Mouse (Mus musculus) forebrain, embryonic 10.5 days (tissue): Measurements from ENCODE around the gene Pkd1. TPM values are rescaled to one million over a fixed set of nuclear protein-coding genes. Genes with fewer than 3 reads are reported as not detected.

Source experiments
- DNase-seq: peaks from one replicate; pipeline ENCODE4 v3.0.0-alpha.2; 2017; ENCODE audit warnings: low spot score; ENCODE audit errors: extremely low spot score
- H3K27ac ChIP-seq: fragments of 300-500 bp; sonication (generic); 2 replicates; pipeline ENCODE4 v1.5.1; 2016; ENCODE audit warnings: mild to moderate bottlenecking
- H3K27me3 ChIP-seq: fragments of 300-500 bp; sonication (generic); 2 replicates; pipeline ENCODE4 v1.6.1; 2016; ENCODE audit warnings: mild to moderate bottlenecking; ENCODE audit not compliant: poor library complexity, severe bottlenecking
- H3K36me3 ChIP-seq: fragments of 300-500 bp; sonication (generic); replicated peaks from 2 replicates; pipeline ENCODE4 v1.6.1; 2016; ENCODE audit warnings: mild to moderate bottlenecking, moderate library complexity
- H3K4me1 ChIP-seq: fragments of 300-500 bp; sonication (generic); 2 replicates; pipeline ENCODE4 v1.6.1; 2016
- H3K4me3 ChIP-seq: fragments of 300-500 bp; sonication (generic); 2 replicates; pipeline ENCODE4 v1.5.1; 2016; ENCODE audit warnings: mild to moderate bottlenecking, moderate library complexity
- H3K9me3 ChIP-seq: fragments of 300-500 bp; sonication (generic); 2 replicates; pipeline ENCODE4 v1.6.1; 2016; ENCODE audit warnings: mild to moderate bottlenecking, moderate library complexity
- whole genome bisulfite sequencing: fragments of 180-500 bp; shearing (Covaris S2); methylation state at CpG from one replicate; pipeline ENCODE4 v1.1.7; 2016; 5-methylcytosine and 5-hydroxymethylcytosine counted together
- polyA plus RNA-seq: library from polyadenylated mRNA; unstranded; fragments of >200 nt; fragmentation: Nextera tagmentation; extraction: Ambion mirVana; gene quantifications from 2 replicates; pipeline ENCODE4 v1.2.1, GENCODE M21; 2016

The Pkd1 gene
- 12.9 and 16.3 TPM in 2 replicates for polyA plus RNA-seq

GRCm38 (mm10) chr17:24549618-24550415 is at the start of gene Pkd1:
TSS of gene Pkd1 (plus strand) at chr17:24549834.
- DNase-seq: peak; percentile 98
- H3K36me3 ChIP-seq: no peaks in the 10 kb centered on the region
- WGBS: under 1% methylated on average over 72 of the region's 72 CpGs
- H3K4me1 ChIP-seq: peaks cover 44% of the 10 kb centered on the region
- no peaks in the 10 kb centered on the region for H3K9me3 ChIP-seq
- H3K4me3 ChIP-seq: peak within 1 kb of the TSS; percentile 75
- H3K27me3 ChIP-seq: peaks cover 38% of the 10 kb centered on the region
- H3K27ac ChIP-seq: peak within 1 kb of the TSS; percentile 96

DNA sequence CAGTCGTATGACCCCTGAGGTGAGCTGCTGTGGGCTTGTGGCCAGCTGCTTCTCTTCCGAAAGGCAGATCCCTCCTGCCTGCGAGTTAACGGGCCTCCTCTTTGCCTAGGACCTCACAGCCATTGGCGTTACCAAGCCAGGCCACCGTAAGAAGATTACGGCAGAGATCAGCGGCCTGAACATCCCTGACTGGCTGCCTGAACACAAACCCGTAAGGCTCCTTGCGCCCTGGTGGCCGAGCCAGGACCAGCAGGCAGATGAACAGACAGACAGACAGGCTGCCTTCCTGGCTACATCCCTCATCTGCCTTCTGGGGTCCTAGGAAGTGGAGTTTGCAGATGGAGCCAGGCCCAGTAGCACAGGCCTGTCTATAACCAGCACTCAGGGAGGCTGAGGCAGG is 47.4 kb upstream of the Pkd1 start:
- no peak for DNase-seq
- Histone ChIP-seq H3K36me3 (peaks cover 88% of the 10 kb centered on the region), H3K4me3 (no peak overlapping the region), H3K9me3 (no peaks in the 10 kb centered on the region), H3K27me3 (peaks cover 17% of the 10 kb centered on the region), H3K27ac (0 out of 2 replicates have a peak overlapping the region, but pooled peaks have one; percentile 16), H3K4me1 (peaks cover 15% of the 10 kb centered on the region)
- WGBS: 34% methylated on average over 11 of the region's 11 CpGs

GRCm38 (mm10) chr17:24504085-24504484 is 45.5 kb upstream of the Pkd1 start:
- Histone ChIP-seq H3K27ac (no peak overlapping the region), H3K4me3 (no peak overlapping the region), H3K27me3 (peaks cover 20% of the 10 kb centered on the region), H3K4me1 (peaks cover 16% of the 10 kb centered on the region), H3K9me3 (no peaks in the 10 kb centered on the region), H3K36me3 (peaks cover 88% of the 10 kb centered on the region)
- DNase-seq: no peak
- WGBS: 96% methylated on average over 10 of the region's 10 CpGs

DNA sequence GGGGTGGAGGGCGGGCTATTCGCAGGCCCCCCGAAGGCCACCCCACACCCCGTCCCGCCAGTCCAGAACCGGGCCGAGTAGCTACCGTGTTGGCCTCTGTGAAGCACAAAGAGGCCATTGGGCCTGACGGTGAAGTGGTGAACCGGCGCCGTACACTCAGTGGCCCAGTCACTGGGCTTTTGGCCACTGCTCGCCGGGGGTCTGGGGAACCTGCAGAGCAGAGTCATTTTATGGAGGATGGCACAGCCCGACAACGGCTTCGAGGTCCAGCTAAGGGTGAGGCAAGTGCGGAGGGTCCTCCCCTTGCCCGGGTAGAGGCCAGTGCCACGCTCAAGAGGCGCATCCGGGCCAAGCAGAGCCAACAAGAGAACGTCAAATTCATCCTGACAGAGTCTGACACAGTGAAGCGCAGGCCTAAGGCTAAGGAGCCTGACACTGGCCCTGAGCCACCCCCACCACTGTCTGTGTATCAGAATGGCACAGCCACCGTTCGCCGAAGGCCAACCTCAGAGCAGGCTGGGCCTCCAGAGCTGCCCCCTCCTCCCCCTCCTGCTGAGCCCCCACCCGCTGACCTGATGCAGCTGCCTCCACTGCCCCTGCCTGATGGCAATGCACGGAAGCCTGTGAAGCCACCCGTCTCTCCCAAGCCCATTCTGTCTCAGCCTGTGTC is 44.2 kb upstream of the Pkd1 start:
- WGBS: 93% methylated on average over 30 of the region's 30 CpGs

GRCm38 (mm10) chr17:24506332-24507070 is 43.1 kb upstream of the Pkd1 start:
- Histone ChIP-seq H3K27ac (no peak overlapping the region), H3K27me3 (peaks cover 20% of the 10 kb centered on the region), H3K36me3 (peaks cover 93% of the 10 kb centered on the region), H3K4me1 (peaks cover 16% of the 10 kb centered on the region), H3K4me3 (0 out of 2 replicates have a peak overlapping the region, but pooled peaks have one; percentile 11), H3K9me3 (no peaks in the 10 kb centered on the region)
- no peak for DNase-seq
- WGBS: 34% methylated on average over 36 of the region's 36 CpGs

More for the DNA sequence above, 44.2 kb upstream of the Pkd1 start:
- peaks cover 16% of the 10 kb centered on the region for H3K4me1 ChIP-seq
- 0 out of 2 replicates have a peak overlapping the region, but pooled peaks have one; percentile 2 for H3K4me3 ChIP-seq
- H3K9me3 ChIP-seq: no peaks in the 10 kb centered on the region
- DNase-seq: no peak
- H3K27ac ChIP-seq: no peak overlapping the region
- H3K36me3 ChIP-seq: peaks cover 93% of the 10 kb centered on the region
- peaks cover 20% of the 10 kb centered on the region for H3K27me3 ChIP-seq

GRCm38 (mm10) chr17:24507129-24507664 is 42.4 kb upstream of the Pkd1 start:
- H3K36me3 ChIP-seq: peaks cover 93% of the 10 kb centered on the region
- no peak for DNase-seq
- WGBS: 45% methylated on average over 19 of the region's 19 CpGs

DNA sequence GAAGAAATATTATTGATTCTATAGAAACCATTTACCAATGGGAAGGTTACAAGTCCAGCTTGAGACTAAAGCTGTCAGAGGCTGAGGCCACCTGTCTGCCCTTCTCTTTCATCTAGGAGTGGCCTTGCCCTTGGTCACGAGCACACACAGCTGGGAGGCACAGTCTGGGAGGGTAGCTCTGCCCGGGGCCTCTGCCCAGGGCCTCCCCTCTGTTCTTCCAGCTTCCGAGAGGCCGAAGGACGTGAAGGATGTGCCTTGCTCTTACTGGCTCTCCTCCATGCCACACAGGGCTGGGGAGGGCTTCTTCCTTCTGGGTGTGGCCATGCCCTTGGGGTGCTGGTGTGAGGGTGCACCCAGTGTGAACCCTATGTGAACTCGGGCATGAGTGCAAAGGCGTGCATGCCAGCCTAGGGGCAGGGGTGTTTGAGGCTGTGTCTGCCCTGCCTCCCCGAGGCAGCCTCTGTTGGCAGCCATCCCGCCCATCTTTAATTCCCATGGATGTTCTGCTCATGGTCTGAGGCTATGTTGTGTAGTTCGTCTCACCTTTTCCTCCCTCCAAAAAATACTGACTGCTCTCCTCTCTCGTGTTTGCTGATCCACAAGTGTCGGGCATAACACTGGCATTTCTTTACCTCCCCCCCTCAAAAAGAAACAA is 41.7 kb upstream of the Pkd1 start:
- 89% methylated on average over 12 of the region's 12 CpGs for WGBS
- no peak overlapping the region for H3K27ac ChIP-seq

More at GRCm38 (mm10) chr17:24507129-24507664, 42.4 kb upstream of the Pkd1 start:
- no peaks in the 10 kb centered on the region for H3K9me3 ChIP-seq
- peaks cover 16% of the 10 kb centered on the region for H3K4me1 ChIP-seq
- no peak overlapping the region for H3K4me3 ChIP-seq
- peaks cover 20% of the 10 kb centered on the region for H3K27me3 ChIP-seq
- no peak overlapping the region for H3K27ac ChIP-seq

GRCm38 (mm10) chr17:24513609-24514008 is 36.0 kb upstream of the Pkd1 start:
- Histone ChIP-seq H3K4me3 (no peak overlapping the region), H3K27me3 (no peaks in the 10 kb centered on the region), H3K27ac (no peak overlapping the region), H3K4me1 (no peaks in the 10 kb centered on the region), H3K9me3 (no peaks in the 10 kb centered on the region), H3K36me3 (peaks cover 100% of the 10 kb centered on the region)
- 72% methylated on average over 5 of the region's 5 CpGs for WGBS
- no peak for DNase-seq

More for the DNA sequence above, 41.7 kb upstream of the Pkd1 start:
- Histone ChIP-seq H3K9me3 (no peaks in the 10 kb centered on the region), H3K27me3 (peaks cover 20% of the 10 kb centered on the region), H3K36me3 (peaks cover 93% of the 10 kb centered on the region), H3K4me3 (no peak overlapping the region), H3K4me1 (peaks cover 16% of the 10 kb centered on the region)
- no peak for DNase-seq

DNA sequence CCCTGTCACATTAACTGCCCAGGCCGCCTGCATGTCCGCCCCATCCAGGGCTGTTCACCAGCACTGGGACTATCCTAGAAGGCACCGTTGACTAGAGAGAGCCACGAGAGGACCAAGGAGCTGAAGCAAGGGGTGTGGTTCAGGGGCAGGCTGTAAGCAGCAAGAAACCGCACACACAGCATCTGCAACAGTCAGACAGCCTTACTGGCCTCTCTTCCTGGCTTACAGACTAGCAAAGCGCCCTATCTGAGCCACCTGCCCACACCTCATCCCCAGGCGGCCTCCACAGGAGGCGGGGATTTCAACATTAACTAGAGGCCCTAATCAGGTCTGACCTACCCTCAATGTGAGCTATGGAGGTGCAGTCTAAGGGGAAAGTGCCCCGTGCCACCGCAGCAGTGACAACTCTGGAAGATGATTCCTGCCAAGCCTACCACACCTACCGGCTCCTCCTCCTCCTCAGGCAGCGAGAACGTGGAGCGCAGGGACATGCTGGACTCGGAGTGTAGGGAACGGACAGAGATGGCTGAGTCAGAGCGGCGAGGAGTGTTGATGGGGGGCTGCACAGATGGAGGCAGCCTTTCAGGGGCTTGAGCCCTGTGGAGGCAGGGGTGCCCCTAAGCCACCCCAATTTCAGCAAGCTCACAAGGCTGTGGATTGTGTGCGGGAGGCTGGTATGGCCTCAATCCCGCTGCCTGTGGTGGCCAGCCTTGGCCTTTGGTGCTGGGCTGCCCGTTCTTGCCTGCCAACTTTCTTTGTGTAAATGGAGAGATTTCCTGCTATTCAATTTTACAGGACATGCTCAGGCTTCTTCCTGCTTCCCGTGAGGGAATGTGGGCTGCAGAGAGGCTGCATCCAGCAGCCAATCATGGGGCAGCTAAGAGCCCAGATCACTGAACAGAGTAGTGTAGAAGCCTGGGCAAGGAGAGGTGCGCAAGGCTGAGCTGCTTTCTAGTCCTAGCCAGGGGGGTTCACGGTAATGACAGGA is 35.1 kb upstream of the Pkd1 start:
- Histone ChIP-seq H3K27ac (0 out of 2 replicates have a peak overlapping the region, but pooled peaks have one; percentile 51), H3K9me3 (no peaks in the 10 kb centered on the region), H3K4me3 (no peak overlapping the region), H3K27me3 (no peaks in the 10 kb centered on the region), H3K4me1 (no peaks in the 10 kb centered on the region), H3K36me3 (peaks cover 99% of the 10 kb centered on the region)
- no peak for DNase-seq
- 91% methylated on average over 24 of the region's 24 CpGs for WGBS

DNA sequence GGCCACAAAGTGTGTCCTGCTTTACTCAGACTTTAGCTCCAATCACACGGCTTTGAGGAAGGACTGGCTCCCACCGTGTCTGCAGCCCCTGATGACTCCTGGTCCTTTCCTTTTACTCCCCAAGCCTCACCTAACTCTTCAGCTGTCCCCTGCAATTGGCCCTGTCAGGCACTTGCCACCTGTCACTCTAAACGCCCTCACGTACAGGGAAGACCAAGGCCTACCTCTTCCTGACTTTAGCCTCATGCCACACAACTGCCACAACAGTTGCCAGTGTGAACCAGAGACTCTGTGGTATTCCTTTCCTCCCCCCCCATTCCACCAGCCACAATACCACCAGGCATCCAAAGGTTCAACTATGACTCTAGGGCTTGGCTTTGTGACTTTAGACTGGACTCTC is 29.2 kb upstream of the Pkd1 start:
- Histone ChIP-seq H3K9me3 (no peaks in the 10 kb centered on the region), H3K4me3 (no peak overlapping the region), H3K27me3 (no peaks in the 10 kb centered on the region), H3K4me1 (0 out of 2 replicates have a peak, but pooled peaks cover 5% of the 10 kb centered on the region), H3K36me3 (peaks cover 86% of the 10 kb centered on the region), H3K27ac (no peak overlapping the region)
- no peak for DNase-seq
- WGBS: 90% methylated on average over 4 of the region's 4 CpGs

DNA sequence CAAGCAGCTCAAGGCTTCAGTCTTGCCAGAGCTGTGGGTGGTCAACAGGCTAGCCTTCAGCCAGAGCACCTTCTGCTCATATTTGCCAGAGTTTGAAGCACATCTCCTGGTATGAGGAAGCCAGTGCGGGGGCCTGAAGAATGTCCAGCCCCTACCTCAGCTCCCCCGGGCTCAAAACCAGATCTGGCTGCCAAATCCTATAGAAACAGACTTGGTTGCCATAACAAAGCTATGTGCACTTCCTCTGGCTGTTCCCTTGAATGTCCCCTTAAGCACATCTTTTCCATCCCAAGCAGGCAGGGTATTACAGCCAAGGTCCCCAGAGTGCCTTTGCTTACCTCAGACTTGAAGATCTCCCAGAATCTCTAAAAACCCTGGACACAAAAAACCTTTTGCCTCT is 24.9 kb upstream of the Pkd1 start:
- Histone ChIP-seq H3K27ac (no peak overlapping the region), H3K4me3 (no peak overlapping the region), H3K4me1 (peaks cover 32% of the 10 kb centered on the region), H3K9me3 (no peaks in the 10 kb centered on the region), H3K36me3 (peaks cover 59% of the 10 kb centered on the region), H3K27me3 (no peaks in the 10 kb centered on the region)
- WGBS: 92% methylated on average over 2 of the region's 2 CpGs
- DNase-seq: no peak
